Mouse (Mus musculus): ENCODE data around the gene Erlin1.

- no peak for TF ChIP-seq CTCF (conservative IDR thresholded peaks at IDR 0.05; ENCODE audit: insufficient read depth, insufficient read length, low read depth, low read length)
- TF ChIP-seq POLR2A (IDR thresholded peaks at IDR 0.05; ENCODE audit: low read depth, low read length) = no peak
Observed at GRCm38 (mm10) chr19:44050388-44050787, 19.2 kb downstream of the Erlin1 start.

All from kidney, adult 2 months (tissue).